Mouse (Mus musculus): ENCODE measurements at regions not wholly inside any gene's neighbourhood (a gene's known extent, or its start where the extent isn't known, plus 50 kb on each side); places are given as distances from the start of the nearest gene placed in this dataset.

GRCm38 (mm10) chr11:14769008-14769407, 169.9 kb downstream of the Pom121l12 start:
- DNase-seq (ENCODE audit: low spot score in 2 of 2): no peak
- intact Hi-C loops (cut with DNase I): no loop called here

GRCm38 (mm10) chr11:14769448-14770357, 170.6 kb downstream of the Pom121l12 start:
- intact Hi-C loops (cut with DNase I): no loop called here
- DNase-seq (ENCODE audit: low spot score in 2 of 2): peak; percentile 1 to 2

- DNase-seq (ENCODE audit: low spot score in 2 of 2): no peak
- intact Hi-C loops (cut with DNase I): no loop called here
These were observed 199.2 kb downstream of the Pom121l12 start for GRCm38 (mm10) chr11:14798314-14798713.

GRCm38 (mm10) chr11:14799227-14799626, 200.2 kb downstream of the Pom121l12 start:
- intact Hi-C loops (cut with DNase I): no loop called here
- DNase-seq (ENCODE audit: low spot score in 2 of 2): peak in 1 of 2 experiments; percentile 0

- peak; percentile 5 to 28 for DNase-seq (ENCODE audit: low spot score in 2 of 2)
- intact Hi-C loops (cut with DNase I): no loop called here
These were observed 219.9 kb downstream of the Pom121l12 start for GRCm38 (mm10) chr11:14818936-14819335.
